Mouse (Mus musculus): ENCODE measurements around the gene Trpv2. TPM values are rescaled to one million over a fixed set of nuclear protein-coding genes. Genes with fewer than 3 reads are reported as not detected.
"Not testable (repeated sequence)": the region's sequence is repeated elsewhere in the genome, so short reads cannot be mapped to it uniquely, and the experiment has no call there.

The Trpv2 gene
- total RNA-seq, 2 experiments from 2014 or later, result 24.9 to 46.6 TPM

- ATAC-seq (ENCODE audit: poor library complexity, severe bottlenecking), result no peak
Measured at GRCm38 (mm10) chr11:62646495-62646843, 72.2 kb downstream of the Trpv2 start.

- no peak for ATAC-seq (ENCODE audit: poor library complexity, severe bottlenecking)
Measured at GRCm38 (mm10) chr11:62646958-62647515, 72.8 kb downstream of the Trpv2 start.

- ATAC-seq (ENCODE audit: poor library complexity, severe bottlenecking), result no peak
Measured at GRCm38 (mm10) chr11:62647661-62648590, 73.6 kb downstream of the Trpv2 start, which contains the start of gene Lrrc75a. Gene Lrrc75a, minus strand, starts transcription at chr11:62648523.

DNA sequence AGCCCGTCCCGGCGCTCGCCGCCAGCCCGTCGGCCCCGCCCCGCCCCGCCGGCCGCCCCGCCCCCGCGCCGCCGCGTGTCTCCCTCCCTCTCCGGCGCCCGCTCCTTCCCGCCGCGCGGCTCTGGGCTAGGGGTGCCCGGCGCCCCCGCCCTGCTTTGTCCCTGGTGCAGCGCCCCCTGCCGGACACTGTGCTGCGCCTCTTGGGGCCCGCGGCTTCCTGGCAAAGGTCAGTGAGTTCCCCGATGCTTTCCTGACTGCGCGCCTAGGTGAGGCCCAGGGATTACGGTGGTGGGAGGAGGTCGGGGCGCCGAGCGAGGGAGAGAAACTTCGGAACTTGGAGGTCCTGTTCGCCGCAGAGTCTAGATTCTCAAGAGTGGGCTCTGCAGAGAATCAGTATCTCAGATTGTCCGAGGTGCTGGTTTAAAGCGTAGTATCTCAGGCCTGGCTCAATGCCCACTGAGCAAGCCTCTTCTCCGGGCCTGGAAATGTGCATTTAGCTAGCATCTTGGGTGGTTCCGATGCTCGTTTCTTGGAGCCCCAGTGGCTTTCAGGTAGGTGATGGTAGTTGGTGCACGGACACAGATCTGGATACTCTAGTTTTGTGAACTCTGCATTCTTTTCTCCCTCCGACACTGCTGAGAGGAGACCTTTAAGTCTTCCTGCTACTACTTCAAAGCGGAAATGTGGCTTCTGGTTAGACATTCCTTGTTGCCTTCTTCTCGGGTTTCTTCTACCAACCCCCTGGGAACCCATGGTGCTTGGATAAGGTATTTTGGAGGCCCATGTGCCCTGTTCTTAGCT lies 74.5 kb downstream of the Trpv2 start, which contains the start of gene Mmgt2:
TSS of gene Mmgt2 (plus strand) at position 74 of the 801 bp plus-strand sequence.
- peak; percentile 82 for ATAC-seq (ENCODE audit: poor library complexity, severe bottlenecking)

DNA sequence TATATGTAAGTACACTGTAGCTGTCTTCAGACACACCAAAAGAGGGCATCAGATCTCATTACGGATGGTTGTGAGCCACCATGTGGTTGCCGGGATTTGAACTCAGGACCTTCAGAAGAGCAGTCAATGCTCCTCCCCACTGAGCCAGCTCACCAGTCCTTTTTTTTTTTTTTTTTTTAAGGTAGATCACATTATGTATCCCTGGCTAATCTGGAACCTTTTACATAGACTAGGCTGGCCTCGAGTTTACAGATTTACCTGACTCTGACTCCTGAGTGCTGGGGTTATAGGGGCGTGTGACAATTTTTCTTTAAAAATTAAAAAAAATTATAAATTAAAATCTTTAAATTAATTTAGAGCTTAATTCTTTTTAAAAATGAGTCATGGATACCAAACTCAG lies 75.5 kb downstream of the Trpv2 start:
- not testable (repeated sequence) for ATAC-seq (ENCODE audit: poor library complexity, severe bottlenecking)

Other genes starting within 250 kb of the Trpv2 start
- gene Pigl, start 116.0 kb upstream of the Trpv2 start, total RNA-seq (2015), result 5.7 and 9.2 TPM in 2 replicates
- 1.7 and 2.5 TPM in 2 replicates for gene Pigl, start 116.0 kb upstream of the Trpv2 start, total RNA-seq (2017)
- 275 and 280 TPM in 2 replicates for gene Ncor1, start 115.9 kb upstream of the Trpv2 start, total RNA-seq (2015)
- gene Ncor1, start 115.9 kb upstream of the Trpv2 start, total RNA-seq (2017), result 213 and 290 TPM in 2 replicates
- 5.2 and 8.7 TPM in 2 replicates for gene Cenpv, start 35.2 kb upstream of the Trpv2 start, total RNA-seq (2015)
- 3.1 and 3.9 TPM in 2 replicates for gene Cenpv, start 35.2 kb upstream of the Trpv2 start, total RNA-seq (2017)
- gene Ubb, start 23.3 kb upstream of the Trpv2 start, total RNA-seq (2015), result 1,447 and 1,627 TPM in 2 replicates
- 835 and 1,053 TPM in 2 replicates for gene Ubb, start 23.3 kb upstream of the Trpv2 start, total RNA-seq (2017)
- 5.7 TPM in 2 replicates for gene Lrrc75a, start 74.0 kb downstream of the Trpv2 start, total RNA-seq (2015)
- gene Lrrc75a, start 74.0 kb downstream of the Trpv2 start, total RNA-seq (2017), result 3.6 and 5.7 TPM in 2 replicates
- gene Mmgt2, start 74.2 kb downstream of the Trpv2 start, total RNA-seq (2015), result 19.0 and 19.3 TPM in 2 replicates
- gene Mmgt2, start 74.2 kb downstream of the Trpv2 start, total RNA-seq (2017), result 7.2 and 10.9 TPM in 2 replicates
- gene Zfp287, start 157.4 kb downstream of the Trpv2 start, total RNA-seq (2015), result 2.9 TPM in 2 replicates
- 2.3 and 2.7 TPM in 2 replicates for gene Zfp287, start 157.4 kb downstream of the Trpv2 start, total RNA-seq (2017)
- not detected in 2 replicates for gene Gm10428, start 178.6 kb downstream of the Trpv2 start, total RNA-seq (2015)
- not detected in 2 replicates for gene Gm10428, start 178.6 kb downstream of the Trpv2 start, total RNA-seq (2017)
- gene Zfp286, start 215.0 kb downstream of the Trpv2 start, total RNA-seq (2015), result 0.18 and 0.33 TPM in 2 replicates
- 0.29 and 0.69 TPM in 2 replicates for gene Zfp286, start 215.0 kb downstream of the Trpv2 start, total RNA-seq (2017)
- gene Trim16, start 245.7 kb downstream of the Trpv2 start, total RNA-seq (2015), result 15.4 and 25.5 TPM in 2 replicates
- gene Trim16, start 245.7 kb downstream of the Trpv2 start, total RNA-seq (2017), result 21.4 and 22.8 TPM in 2 replicates